Mouse (Mus musculus) forebrain, embryonic 12.5 days (tissue): ENCODE measurements at regions not wholly inside any gene's neighbourhood (a gene's known extent, or its start where the extent isn't known, plus 50 kb on each side); places are given as distances from the start of the nearest gene placed in this dataset.

ENCODE experiments used
- ATAC-seq: fragments of 200-750 bp; cut with Nextera tagmentation; 2 replicates; pipeline ENCODE4 v1.8.0; 2017; ENCODE audit warnings: moderate TSS enrichment; ENCODE audit not compliant: low FRiP score
- H3K27ac ChIP-seq: fragments of 300-500 bp; sonication (generic); 2 replicates; pipeline ENCODE4 v1.5.1; 2016; ENCODE audit warnings: mild to moderate bottlenecking
- H3K27me3 ChIP-seq: fragments of 300-500 bp; sonication (generic); 2 replicates; pipeline ENCODE4 v1.6.1; 2016; ENCODE audit warnings: mild to moderate bottlenecking
- H3K36me3 ChIP-seq: fragments of 300-500 bp; sonication (generic); replicated peaks from 2 replicates; pipeline ENCODE4 v1.6.1; 2016; ENCODE audit warnings: mild to moderate bottlenecking
- H3K4me1 ChIP-seq: fragments of 300-500 bp; sonication (generic); 2 replicates; pipeline ENCODE4 v1.6.1; 2016
- H3K4me2 ChIP-seq: fragments of 300-500 bp; sonication (generic); 2 replicates; pipeline ENCODE4 v1.6.1; 2016; ENCODE audit warnings: mild to moderate bottlenecking, moderate library complexity
- H3K4me3 ChIP-seq: fragments of 300-500 bp; sonication (generic); replicated peaks from 2 replicates; pipeline ENCODE4 v1.5.1; 2016; ENCODE audit warnings: mild to moderate bottlenecking
- H3K9ac ChIP-seq: fragments of 300-500 bp; sonication (generic); 2 replicates; pipeline ENCODE4 v1.6.1; 2016; ENCODE audit warnings: mild to moderate bottlenecking
- H3K9me3 ChIP-seq: fragments of 300-500 bp; sonication (generic); 2 replicates; pipeline ENCODE4 v1.6.1; 2016
- WGBS: fragments of 180-500 bp; shearing (Covaris S2); methylation state at CpG from one replicate; pipeline ENCODE4 v1.1.7; 2016; 5-methylcytosine and 5-hydroxymethylcytosine counted together

GRCm38 (mm10) chr19:56201007-56201682 lies 85.8 kb upstream of the Habp2 start:
- H3K27me3 ChIP-seq, result peaks cover 64% of the 10 kb centered on the region
- no peak overlapping the region for H3K9ac ChIP-seq
- no peaks in the 10 kb centered on the region for H3K9me3 ChIP-seq
- WGBS, result 90% methylated on average over 9 of the region's 9 CpGs
- no peak for ATAC-seq
- peaks cover 7% of the 10 kb centered on the region for H3K4me1 ChIP-seq
- no peaks in the 10 kb centered on the region for H3K36me3 ChIP-seq
- H3K4me2 ChIP-seq, result no peak overlapping the region
- H3K27ac ChIP-seq, result no peak overlapping the region
- no peak overlapping the region for H3K4me3 ChIP-seq

- Histone ChIP-seq H3K9ac (no peak overlapping the region), H3K4me3 (no peak overlapping the region), H3K4me2 (no peak overlapping the region), H3K36me3 (no peaks in the 10 kb centered on the region), H3K9me3 (no peaks in the 10 kb centered on the region), H3K4me1 (peaks cover 2% of the 10 kb centered on the region; the same call in 1 of the 2 replicates), H3K27me3 (peaks cover 56% of the 10 kb centered on the region), H3K27ac (no peak overlapping the region)
- peak; percentile 57; the same call in 1 of the 2 replicates for ATAC-seq
These were observed 85.0 kb upstream of the Habp2 start for GRCm38 (mm10) chr19:56201738-56202480.

GRCm38 (mm10) chr19:56202481-56203130 lies 84.3 kb upstream of the Habp2 start:
- no peak overlapping the region for H3K4me2 ChIP-seq
- ATAC-seq, result no peak
- H3K9ac ChIP-seq, result no peak overlapping the region
- no peaks in the 10 kb centered on the region for H3K36me3 ChIP-seq
- H3K27me3 ChIP-seq, result peaks cover 49% of the 10 kb centered on the region
- no peak overlapping the region for H3K4me3 ChIP-seq
- peaks cover 2% of the 10 kb centered on the region; the same call in 1 of the 2 replicates for H3K4me1 ChIP-seq
- H3K9me3 ChIP-seq, result no peaks in the 10 kb centered on the region
- no peak overlapping the region for H3K27ac ChIP-seq
- whole genome bisulfite sequencing, result 78% methylated on average over 9 of the region's 9 CpGs

GRCm38 (mm10) chr19:56218536-56218935 lies 68.4 kb upstream of the Habp2 start:
- no peak overlapping the region for H3K9ac ChIP-seq
- H3K4me1 ChIP-seq, result peaks cover 9% of the 10 kb centered on the region
- H3K9me3 ChIP-seq, result no peaks in the 10 kb centered on the region
- no peaks in the 10 kb centered on the region for H3K36me3 ChIP-seq
- no peak overlapping the region for H3K27ac ChIP-seq
- no peak for ATAC-seq
- peaks cover 6% of the 10 kb centered on the region for H3K27me3 ChIP-seq
- WGBS, result 90% methylated on average over 6 of the region's 6 CpGs
- H3K4me2 ChIP-seq, result no peak overlapping the region
- H3K4me3 ChIP-seq, result no peak overlapping the region

- no peaks in the 10 kb centered on the region for H3K9me3 ChIP-seq
- no peak overlapping the region for H3K4me2 ChIP-seq
- H3K36me3 ChIP-seq, result no peaks in the 10 kb centered on the region
- H3K27me3 ChIP-seq, result peaks cover 11% of the 10 kb centered on the region; the same call in 1 of the 2 replicates
- H3K4me1 ChIP-seq, result peaks cover 13% of the 10 kb centered on the region
- H3K4me3 ChIP-seq, result no peak overlapping the region
- ATAC-seq, result no peak
- peak overlapping the region; percentile 37; the same call in 1 of the 2 replicates for H3K27ac ChIP-seq
- WGBS, result 37% methylated on average over 15 of the region's 15 CpGs
- no peak overlapping the region for H3K9ac ChIP-seq
These were observed 66.1 kb upstream of the Habp2 start for GRCm38 (mm10) chr19:56220724-56221407.

GRCm38 (mm10) chr19:56222496-56222895 lies 64.4 kb upstream of the Habp2 start:
- Histone ChIP-seq H3K4me1 (peaks cover 13% of the 10 kb centered on the region), H3K36me3 (no peaks in the 10 kb centered on the region), H3K9me3 (no peaks in the 10 kb centered on the region), H3K27me3 (peaks cover 11% of the 10 kb centered on the region; the same call in 1 of the 2 replicates), H3K27ac (no peak overlapping the region), H3K9ac (no peak overlapping the region), H3K4me3 (no peak overlapping the region), H3K4me2 (no peak overlapping the region)
- 84% methylated on average over 4 of the region's 4 CpGs for WGBS
- no peak for ATAC-seq

- Histone ChIP-seq H3K4me3 (no peak overlapping the region), H3K4me2 (no peak overlapping the region), H3K27me3 (peaks cover 18% of the 10 kb centered on the region; the same call in 1 of the 2 replicates), H3K27ac (no peak overlapping the region), H3K36me3 (no peaks in the 10 kb centered on the region), H3K9me3 (no peaks in the 10 kb centered on the region), H3K4me1 (peaks cover 13% of the 10 kb centered on the region), H3K9ac (no peak overlapping the region)
- 38% methylated on average over 7 of the region's 7 CpGs for WGBS
- no peak for ATAC-seq
These were observed 61.9 kb upstream of the Habp2 start for GRCm38 (mm10) chr19:56225039-56225438.

- peaks cover 18% of the 10 kb centered on the region; the same call in 1 of the 2 replicates for H3K27me3 ChIP-seq
- H3K4me1 ChIP-seq, result peaks cover 13% of the 10 kb centered on the region
- H3K9me3 ChIP-seq, result no peaks in the 10 kb centered on the region
- no peak overlapping the region for H3K27ac ChIP-seq
- no peak for ATAC-seq
- no peaks in the 10 kb centered on the region for H3K36me3 ChIP-seq
- 86% methylated on average over 3 of the region's 3 CpGs for WGBS
- H3K4me2 ChIP-seq, result no peak overlapping the region
- H3K4me3 ChIP-seq, result no peak overlapping the region
- no peak overlapping the region for H3K9ac ChIP-seq
These were observed 61.4 kb upstream of the Habp2 start for GRCm38 (mm10) chr19:56225518-56225917.

GRCm38 (mm10) chr19:56228586-56228985 lies 58.4 kb upstream of the Habp2 start:
- H3K9me3 ChIP-seq, result peaks cover 6% of the 10 kb centered on the region
- no peaks in the 10 kb centered on the region for H3K36me3 ChIP-seq
- no peak overlapping the region for H3K9ac ChIP-seq
- 0 out of 2 replicates have a peak, but pooled peaks cover 14% of the 10 kb centered on the region for H3K27me3 ChIP-seq
- H3K4me2 ChIP-seq, result no peak overlapping the region
- H3K4me1 ChIP-seq, result peaks cover 17% of the 10 kb centered on the region
- H3K27ac ChIP-seq, result no peak overlapping the region
- no peak for ATAC-seq
- H3K4me3 ChIP-seq, result no peak overlapping the region

- H3K9ac ChIP-seq, result no peak overlapping the region
- 0 out of 2 replicates have a peak overlapping the region, but pooled peaks have one; percentile 48 for H3K27ac ChIP-seq
- peak; percentile 20; the same call in 1 of the 2 replicates for ATAC-seq
- H3K27me3 ChIP-seq, result peaks cover 12% of the 10 kb centered on the region; the same call in 1 of the 2 replicates
- peaks cover 21% of the 10 kb centered on the region for H3K4me1 ChIP-seq
- H3K4me3 ChIP-seq, result no peak overlapping the region
- no peaks in the 10 kb centered on the region for H3K36me3 ChIP-seq
- H3K4me2 ChIP-seq, result peak overlapping the region; percentile 32; the same call in 1 of the 2 replicates
- WGBS, result 50% methylated on average over 8 of the region's 8 CpGs
- peaks cover 6% of the 10 kb centered on the region for H3K9me3 ChIP-seq
These were observed 55.5 kb upstream of the Habp2 start for GRCm38 (mm10) chr19:56231430-56231829.

- 16% methylated on average over 9 of the region's 9 CpGs for WGBS
- Histone ChIP-seq H3K4me3 (no peak overlapping the region), H3K4me1 (peaks cover 21% of the 10 kb centered on the region), H3K27me3 (peaks cover 16% of the 10 kb centered on the region; the same call in 1 of the 2 replicates), H3K36me3 (no peaks in the 10 kb centered on the region), H3K9ac (no peak overlapping the region), H3K9me3 (peaks cover 6% of the 10 kb centered on the region), H3K4me2 (peak overlapping the region; percentile 32; the same call in 1 of the 2 replicates), H3K27ac (peak overlapping the region; percentile 48; the same call in 1 of the 2 replicates)
- peak; percentile 58; the same call in 1 of the 2 replicates for ATAC-seq
These were observed 55.1 kb upstream of the Habp2 start for GRCm38 (mm10) chr19:56231849-56232248.
